Mouse (Mus musculus): ENCODE results near the gene Gm9970. TPM values are rescaled to one million over a fixed set of nuclear protein-coding genes. Genes with fewer than 3 reads are reported as not detected.
"Not testable (repeated sequence)": the region's sequence is repeated elsewhere in the genome, so short reads cannot be mapped to it uniquely, and the experiment has no call there.

The Gm9970 gene
- total RNA-seq, 2 experiments from 2014 or later, result not detected

DNA sequence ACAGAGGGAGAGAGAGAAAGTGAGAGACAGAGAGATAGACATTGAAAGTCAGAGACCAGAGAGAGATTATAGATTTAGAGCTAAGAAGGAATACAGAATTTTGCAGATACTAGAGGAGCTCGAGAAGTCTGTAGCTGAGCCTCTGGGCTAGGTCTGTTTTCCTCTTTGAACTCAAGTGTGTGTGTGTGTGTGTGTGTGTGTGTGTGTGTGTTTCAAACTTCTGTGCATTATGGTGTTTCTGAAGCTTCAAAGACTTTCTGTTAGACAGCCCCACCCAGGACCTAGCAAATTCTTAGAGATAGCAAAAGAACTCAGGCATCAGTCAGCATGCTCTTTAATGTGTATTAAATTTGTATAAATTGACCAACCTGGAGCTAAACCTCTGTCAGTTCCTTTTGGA, 14.4 kb downstream of the Gm9970 start:
- no peak for DNase-seq (ENCODE audit: extremely low spot score in 1 of 2, low spot score in 1 of 2)

DNA sequence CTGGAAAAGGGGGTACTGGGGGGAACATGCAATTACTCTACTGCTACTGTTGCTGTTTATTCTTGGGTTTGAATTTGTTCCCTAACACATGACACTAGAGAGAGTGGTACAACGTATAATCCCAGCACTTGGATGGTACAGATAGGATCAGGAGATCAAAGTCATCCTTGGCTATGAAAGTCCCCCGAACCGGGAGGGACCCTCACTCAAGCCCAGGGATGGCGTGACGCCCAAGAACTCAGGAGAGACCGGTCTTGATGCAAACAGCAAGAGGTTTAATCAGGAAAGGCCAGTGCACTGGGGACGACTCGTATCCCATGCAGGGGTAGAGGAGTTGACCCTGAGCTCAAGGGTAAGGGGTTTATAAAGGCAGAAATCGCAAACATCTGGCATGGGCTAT, 18.3 kb downstream of the Gm9970 start:
- no peak for DNase-seq (ENCODE audit: extremely low spot score in 1 of 2, low spot score in 1 of 2)

DNA sequence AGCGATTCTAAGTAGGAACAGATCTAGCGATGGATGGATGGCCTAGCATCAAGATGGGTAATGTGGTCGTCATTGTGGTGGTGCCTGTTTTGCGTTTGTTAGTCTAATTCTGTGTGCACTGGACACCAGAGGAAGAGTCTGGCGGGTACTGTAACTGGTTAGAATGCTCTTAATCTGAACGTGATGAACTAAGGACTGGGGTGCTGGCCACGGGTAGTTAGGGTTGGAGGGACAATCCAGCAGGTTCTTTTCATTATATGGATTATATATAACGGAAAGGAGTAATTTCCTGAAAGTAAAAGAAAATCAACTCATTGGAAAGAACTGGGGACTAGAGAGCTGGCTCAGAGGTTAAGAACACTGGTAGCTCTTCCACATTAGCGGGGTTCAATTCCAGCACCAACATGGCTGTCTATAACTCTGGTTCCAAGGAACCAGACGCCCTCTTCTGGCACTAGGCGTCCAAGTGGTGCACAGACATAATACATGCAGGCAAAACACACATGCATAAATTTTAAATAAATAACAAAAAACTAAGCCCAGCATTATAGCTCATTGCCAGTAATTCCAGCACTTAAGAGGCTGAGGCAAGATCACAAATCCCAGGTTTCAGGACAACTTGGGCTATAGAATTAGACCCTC, 19.6 kb downstream of the Gm9970 start:
- DNase-seq (ENCODE audit: extremely low spot score in 1 of 2, low spot score in 1 of 2), result no peak

DNA sequence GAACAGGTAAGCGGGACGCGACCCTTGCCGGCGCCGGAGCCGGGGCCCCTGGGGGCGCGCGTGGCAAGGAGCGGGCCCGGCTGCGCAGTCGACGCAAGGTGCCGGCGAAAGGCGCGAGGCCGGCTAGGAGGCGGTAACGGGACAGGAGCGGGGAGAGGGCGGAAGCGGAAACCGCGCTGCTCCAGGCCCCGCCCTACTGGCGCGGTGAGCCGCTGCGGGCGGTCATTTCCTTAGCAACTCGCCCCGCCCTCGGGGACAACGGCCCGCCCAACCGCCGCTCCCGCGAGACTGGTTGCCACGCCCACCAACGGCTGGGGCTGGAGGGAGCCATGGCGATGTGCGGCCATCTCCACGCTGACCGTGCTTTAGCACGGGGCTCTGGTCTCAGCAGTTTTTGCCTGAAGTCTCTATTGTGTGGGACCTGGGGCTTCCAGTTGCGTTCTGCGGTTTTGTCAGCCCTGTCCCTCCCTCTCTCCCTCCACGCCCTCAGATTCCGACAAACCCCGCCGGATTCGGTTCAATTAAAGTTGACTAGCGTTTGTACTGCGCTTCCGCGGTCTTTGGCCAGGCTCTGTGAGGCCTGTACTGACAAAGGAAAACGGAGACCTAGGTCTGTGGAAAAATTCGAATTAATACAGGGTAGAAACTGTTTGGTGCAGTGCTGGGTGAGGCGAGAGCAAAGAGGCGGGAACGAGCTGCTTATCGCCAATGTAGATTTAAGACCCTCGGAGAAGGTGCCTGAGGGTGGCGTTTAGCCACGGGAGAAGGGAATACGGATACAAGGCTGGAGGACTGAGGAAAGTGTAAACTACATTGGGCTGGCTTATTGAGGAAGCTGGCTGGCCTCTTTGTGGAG, 20.4 kb downstream of the Gm9970 start, which contains the start of gene Ppm1g:
TSS of gene Ppm1g (minus strand) at position 240 of the 856 bp plus-strand sequence.
- DNase-seq (ENCODE audit: extremely low spot score in 1 of 2, low spot score in 1 of 2), result peak; percentile 92 to 94

DNA sequence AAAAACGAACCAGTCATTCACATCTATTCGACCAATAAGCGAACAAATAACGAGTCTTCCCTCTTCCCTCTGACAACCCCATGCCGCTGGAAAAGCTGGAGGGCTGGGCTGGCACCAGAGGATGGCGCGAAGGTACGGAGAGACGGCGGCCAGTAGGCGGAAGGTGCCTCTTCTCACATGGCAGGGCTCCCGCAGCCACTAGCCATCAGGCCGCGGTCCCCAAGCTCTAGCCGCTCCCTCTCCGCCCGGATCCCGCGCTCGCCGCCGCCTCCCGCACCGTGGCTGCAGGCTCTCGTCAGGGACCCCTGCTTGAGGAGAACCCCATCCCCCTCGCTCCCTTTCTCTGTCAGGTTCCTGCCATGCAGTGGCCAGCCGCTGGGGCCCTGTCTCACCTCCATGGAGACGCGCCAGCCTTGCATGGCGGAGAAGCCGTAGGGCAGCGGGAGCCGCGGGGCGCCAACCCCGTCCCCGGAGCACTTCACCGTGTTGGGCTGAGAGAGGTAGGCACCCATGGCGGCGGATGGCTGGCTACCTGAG, 21.1 kb downstream of the Gm9970 start:
- DNase-seq (ENCODE audit: extremely low spot score in 1 of 2, low spot score in 1 of 2), result peak; percentile 27 to 44

DNA sequence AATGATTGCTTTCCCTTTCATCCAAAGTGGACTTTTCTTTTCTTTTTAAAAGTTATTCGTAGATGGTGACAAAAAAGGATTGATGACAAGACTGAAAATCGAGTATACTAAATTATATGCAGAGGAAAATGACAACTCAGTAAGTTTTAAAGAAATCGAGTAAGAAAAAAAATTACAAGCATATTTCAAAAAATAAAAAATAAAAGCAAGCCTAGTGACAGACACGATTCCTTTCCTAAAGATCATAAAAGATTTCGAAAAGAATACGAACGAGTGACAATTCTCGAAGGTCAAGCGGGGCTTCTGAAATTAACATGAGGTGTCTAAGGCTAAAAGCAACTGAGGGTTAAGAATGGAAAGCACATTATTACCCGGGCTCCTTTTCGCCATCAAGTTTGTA, 21.6 kb downstream of the Gm9970 start:
- no peak for DNase-seq (ENCODE audit: extremely low spot score in 1 of 2, low spot score in 1 of 2)

DNA sequence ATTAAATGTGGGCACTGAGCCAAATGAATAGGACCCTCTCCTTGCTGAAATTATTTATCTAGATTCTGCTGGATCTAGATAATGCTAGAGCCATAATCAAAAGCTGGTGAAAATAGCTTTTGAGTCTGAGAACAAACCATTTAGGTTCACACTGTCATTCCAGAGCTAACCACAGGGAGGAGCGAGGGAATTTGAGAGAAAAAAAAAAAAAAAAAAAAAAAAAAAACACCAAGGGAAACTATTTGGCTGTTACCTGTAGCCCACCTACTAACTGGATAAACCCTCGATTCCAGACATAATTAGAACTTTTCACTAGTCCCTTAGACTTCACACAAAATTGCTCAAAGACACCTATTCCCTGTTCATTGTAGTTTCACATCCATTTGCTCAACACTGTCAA, 22.0 kb downstream of the Gm9970 start:
- no peak for DNase-seq (ENCODE audit: extremely low spot score in 1 of 2, low spot score in 1 of 2)

DNA sequence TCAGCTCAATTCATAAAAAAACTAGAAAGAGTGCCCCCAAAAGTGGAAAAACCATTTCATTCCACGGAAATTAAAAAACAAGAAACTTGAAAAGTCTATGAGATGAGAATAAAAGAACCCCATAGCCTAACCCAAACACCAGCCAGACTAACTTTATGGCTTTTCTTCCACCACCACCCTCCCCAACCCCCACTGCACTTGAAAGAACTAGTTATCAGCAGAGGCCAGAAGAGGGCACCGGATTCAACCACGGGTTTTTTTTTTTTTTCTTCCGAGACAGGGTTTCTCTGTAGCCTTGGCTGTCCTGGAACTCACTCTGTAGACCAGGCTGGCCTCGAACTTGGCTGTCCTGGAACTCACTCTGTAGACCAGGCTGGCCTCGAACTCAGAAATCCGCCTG, 22.7 kb downstream of the Gm9970 start:
- DNase-seq (ENCODE audit: extremely low spot score in 1 of 2, low spot score in 1 of 2), result no peak

DNA sequence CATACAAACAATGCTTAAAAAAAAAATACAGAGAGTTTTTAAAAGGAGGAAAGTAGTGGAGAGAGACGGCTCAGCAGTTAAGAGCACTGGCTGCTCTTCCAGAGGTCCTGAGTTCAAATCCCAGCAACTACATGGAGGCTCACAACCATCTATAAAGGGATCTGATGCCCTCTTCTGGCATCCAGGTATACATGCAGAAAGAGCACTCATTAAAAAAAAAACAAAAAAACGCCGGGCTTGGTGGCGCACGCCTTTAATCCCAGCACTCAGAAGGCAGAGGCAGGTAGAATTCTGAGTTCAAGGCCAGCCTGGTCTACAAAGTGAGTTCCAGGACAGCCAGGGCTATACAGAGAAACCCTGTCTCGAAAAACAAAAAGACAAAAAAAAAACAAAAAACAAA, 24.5 kb downstream of the Gm9970 start:
- not testable (repeated sequence) for DNase-seq (ENCODE audit: extremely low spot score in 1 of 2, low spot score in 1 of 2)

DNA sequence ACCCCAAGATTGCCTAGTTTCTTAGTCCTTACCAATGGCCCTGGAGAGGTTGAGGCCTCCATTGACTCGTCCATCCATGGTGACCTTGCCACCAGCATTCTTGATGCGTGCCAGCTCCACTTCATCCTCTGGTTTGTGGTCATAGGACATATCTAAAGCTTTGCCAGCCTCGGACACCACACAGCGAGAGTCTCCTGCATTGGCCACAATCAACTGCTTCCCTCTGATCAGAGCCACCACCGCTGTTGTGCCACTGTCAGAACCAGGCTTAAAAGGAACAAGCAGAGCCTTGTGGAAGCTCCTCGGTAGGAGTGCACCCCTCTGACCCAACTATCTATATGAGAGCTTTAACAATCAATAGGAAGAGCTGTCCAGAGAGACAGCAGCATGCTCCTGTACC, 36.6 kb downstream of the Gm9970 start:
- DNase-seq (ENCODE audit: extremely low spot score in 1 of 2, low spot score in 1 of 2), result no peak

DNA sequence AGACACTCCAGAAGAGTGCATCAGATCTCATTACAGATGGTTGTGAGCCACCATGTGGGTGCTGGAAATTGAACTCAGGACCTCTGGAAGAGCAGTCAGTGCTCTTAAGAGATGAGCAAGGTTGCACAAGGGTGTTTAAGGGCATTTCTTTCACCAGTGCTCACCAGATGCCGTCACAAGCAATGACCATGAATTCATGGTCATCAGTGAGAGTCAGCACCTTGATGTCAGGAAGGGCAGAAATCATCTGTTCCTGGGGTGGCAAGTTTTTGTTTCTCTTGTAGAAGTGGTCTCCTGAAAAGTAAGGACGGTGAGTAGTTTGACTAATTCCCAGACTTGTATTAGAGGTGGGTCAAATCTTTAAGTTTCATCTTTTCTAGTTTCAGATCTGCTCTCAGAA, 37.2 kb downstream of the Gm9970 start:
- DNase-seq (ENCODE audit: extremely low spot score in 1 of 2, low spot score in 1 of 2), result no peak

DNA sequence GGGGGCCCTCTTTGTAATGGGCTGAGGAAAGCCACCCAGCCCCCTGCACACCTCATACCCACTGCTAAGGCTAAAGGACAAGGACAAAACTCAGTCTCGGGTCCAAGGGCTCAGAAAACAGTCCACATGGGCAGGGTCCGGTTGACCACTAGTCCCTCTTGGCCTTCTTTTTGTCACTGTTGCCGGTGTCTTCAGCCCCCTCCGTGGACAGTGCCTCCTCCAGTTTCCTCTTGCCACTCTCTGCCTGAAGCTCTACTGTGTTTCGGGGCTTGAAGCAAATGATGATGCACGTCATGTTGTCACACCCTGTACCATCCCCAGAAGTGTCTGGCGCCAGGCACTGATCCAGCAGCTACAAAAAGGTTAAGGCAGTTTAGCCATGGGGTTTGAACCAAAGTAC, 38.1 kb downstream of the Gm9970 start:
- no peak for DNase-seq (ENCODE audit: extremely low spot score in 1 of 2, low spot score in 1 of 2)

DNA sequence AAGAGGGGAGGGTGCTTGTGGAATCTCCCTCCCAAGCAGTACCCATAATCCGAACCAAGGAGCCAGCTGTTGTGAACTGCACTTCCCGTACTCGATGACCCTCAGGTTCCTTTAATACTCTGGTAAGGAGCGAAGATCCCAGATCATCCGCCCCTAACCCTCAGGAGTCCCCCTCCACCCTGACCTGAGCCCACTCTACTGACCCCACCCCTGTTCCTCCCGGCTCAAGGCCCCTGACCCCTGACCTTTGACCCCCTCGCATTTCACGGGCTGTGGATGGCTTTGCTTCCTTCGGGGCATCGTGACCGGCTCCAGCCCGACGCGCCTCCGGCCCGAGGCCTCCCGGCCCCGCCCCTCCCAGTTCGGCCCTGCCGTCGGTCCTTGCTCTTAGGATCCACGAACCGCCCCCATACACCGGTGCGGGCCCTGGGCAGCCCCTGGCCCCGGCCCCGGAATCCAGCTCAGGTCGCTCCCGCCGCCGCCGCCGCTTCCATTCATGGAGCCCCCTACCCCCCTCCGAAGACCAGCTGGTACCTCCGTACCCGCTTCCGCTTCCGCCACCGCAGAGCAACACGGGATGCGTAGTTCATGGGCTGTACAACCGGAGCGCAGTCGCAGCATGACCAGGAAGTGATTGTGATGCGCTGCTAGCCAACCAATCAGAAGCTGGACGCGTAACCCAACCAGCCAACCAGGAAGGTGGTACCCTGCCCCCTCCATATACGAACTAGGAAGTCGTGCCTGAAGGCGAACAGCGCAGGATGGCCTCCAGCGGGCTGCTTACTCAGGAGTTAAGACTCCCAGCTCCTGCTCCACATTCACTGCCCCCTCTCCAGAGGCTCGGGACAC, 39.1 kb downstream of the Gm9970 start, which contains the start of gene Zfp513:
TSS of gene Zfp513 (minus strand) at position 562 of the 849 bp plus-strand sequence.
- DNase-seq (ENCODE audit: extremely low spot score in 1 of 2, low spot score in 1 of 2), result peak; percentile 86

DNA sequence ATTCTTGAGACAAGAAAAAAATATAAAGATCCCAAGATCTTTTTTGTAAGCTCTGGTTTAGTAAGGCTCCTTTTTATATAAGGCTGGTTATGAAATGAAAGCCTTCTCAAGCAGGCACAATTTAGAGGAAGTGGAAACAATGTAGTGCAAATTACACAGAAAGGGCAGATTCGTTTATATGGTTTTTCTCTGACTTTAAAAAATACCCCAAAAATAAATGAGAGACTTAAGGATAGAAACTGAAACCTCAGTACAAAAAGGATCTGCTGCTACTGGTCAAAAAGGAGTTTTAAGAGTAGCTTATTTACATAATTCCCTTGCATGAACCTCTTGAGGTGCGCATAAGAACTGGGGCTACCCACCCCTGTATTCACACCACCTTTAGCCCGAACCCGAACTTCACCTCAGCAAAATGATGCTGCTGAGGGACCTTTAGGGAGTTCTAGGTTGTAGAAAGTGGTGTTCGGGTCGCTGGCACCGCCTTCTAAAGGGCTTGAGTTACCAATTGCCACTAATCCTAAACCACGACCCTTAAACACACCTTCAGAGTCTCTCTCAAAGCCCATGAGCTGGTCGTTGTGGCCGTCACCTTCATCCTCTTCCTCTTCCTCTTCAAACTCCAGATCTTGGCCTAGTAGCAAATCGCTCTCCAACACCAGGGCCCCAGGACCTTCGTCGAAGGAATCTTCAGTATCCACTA, 39.8 kb downstream of the Gm9970 start:
- DNase-seq (ENCODE audit: extremely low spot score in 1 of 2, low spot score in 1 of 2), result no peak

DNA sequence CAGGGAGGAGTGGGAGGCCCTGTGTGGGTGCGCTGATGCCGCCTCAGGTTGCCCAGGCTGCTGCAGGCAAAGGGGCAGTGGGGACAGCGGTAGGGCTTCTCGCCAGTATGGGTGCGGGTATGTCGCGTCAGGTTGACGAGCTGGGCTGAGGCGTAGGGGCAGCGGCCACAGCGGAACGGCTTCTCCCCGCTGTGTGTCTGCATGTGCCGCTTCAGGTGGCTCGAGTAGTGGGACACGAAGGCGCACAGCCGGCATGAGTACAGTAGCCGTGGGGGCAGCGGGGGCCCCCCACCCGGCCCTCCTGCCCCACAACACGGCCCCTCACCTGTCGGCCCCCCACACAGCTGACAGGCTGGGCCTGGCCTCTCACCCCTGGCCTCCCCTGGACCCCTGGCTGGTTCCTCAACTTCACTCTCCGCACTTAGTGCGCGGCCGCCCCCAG, 40.7 kb downstream of the Gm9970 start:
- DNase-seq (ENCODE audit: extremely low spot score in 1 of 2, low spot score in 1 of 2), result peak in 1 of 2 experiments; percentile 23

DNA sequence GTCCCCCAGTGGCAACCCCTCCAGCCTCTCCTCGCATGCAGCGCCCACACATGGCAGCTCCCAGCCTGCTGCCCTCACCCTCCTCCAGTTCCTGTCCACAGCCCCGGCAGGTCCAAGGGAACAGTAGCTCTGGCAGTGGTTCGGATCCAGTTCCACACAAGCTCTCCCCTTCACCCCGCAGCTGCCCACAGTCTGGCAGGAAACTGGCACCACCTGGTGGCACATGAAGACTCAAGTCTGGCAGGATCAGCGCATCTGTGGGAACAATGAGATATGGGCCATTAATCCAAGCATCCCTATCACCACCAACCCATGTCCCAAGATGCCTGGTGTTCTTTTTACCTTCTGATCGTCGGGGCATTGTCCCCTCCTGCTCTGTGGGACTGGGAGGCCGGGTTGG, 41.1 kb downstream of the Gm9970 start:
- DNase-seq (ENCODE audit: extremely low spot score in 1 of 2, low spot score in 1 of 2), result peak in 1 of 2 experiments; percentile 17

DNA sequence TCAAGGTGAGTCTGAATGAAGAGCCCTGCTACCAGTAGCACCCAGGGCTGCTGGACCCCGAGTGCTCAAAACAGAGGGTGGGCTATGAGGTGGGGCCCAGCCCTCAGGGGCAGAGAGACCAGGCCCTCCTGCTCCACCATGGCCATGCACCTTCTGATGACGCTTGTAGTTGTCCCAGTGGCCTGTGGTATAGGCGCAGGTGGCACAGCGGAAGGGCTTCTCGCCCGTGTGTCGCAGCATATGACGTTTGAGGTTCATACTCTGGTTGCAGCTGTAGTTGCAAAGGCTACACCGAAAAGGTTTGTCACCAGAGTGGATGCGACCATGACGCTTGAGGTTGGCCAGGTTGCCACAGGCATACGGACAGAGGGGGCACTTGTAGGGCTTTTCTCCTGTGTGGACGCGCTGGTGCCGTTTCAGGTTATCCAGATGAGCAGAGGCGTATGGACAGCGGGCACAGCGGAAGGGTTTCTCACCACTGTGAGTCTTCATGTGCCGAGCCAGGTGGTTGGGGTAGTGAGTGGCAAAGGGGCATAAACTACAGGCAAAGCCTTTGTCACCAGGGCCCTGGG, 41.6 kb downstream of the Gm9970 start:
- DNase-seq (ENCODE audit: extremely low spot score in 1 of 2, low spot score in 1 of 2), result no peak

DNA sequence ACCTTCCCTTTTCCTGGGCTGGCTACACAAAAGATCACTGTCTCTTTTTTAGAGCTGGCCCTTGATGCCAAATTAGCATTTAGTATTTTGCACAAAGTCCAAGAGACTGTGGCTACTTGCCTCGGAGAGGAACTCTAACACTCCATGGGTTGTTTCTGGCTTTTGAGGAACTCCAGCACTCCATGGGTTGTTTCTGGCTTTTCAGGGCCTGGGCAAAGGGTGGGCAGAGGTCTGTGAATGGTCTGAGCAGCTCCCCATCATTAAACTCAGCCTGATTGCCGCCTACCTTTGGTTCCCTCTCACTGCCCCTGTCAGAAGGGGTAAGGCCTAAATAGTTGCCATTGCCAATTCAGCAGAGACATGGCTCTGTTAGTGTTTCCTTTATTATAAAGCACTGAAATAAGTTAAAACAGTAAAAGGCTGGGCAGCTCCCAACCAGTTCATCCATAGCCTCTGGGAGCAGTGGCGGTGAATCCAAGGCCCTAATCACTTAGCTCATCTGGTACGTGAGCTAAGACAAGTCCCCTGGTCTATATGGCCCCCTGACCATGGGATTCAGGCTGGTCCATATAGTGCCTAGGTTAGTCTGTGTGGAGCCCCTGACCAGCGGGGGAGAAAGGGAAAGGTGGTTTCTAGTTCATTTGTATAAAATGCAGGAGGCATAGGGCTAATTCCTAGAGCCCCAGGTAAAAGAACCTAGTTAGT, 42.3 kb downstream of the Gm9970 start:
- no peak for DNase-seq (ENCODE audit: extremely low spot score in 1 of 2, low spot score in 1 of 2)

DNA sequence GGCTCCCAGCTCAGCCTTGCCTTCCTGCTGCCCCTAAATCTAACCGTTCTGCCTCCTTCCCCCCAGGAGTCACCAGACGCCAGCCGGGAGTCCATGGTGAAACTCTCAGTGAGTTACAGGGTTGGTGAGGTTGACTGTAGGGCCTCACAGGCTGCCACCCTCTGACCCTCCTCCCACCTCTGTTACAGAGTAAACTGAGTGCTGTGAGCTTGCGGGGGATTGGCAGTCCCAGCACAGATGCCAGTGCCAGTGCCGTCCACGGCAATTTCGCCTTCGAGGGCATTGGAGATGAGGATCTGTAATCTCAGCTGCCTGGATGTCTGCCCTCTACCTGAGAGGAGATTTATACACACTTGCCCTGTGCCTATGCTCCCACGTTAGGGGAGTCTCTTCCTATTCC, 42.9 kb downstream of the Gm9970 start:
- no peak for DNase-seq (ENCODE audit: extremely low spot score in 1 of 2, low spot score in 1 of 2)
